Comparison of ENCODE assay signal across 19 mouse cellular contexts in genomic region chr11:67567991-67568390, GRCm38 (mm10).
"Had no signal": no experiment of that assay in that cellular context is flagged by ENCODE, and none has a peak within 500 bp of the region (broad histone marks: within the 10 kb centered on the region; RNA-seq: fewer than 3 reads in every experiment).

No protein-coding gene starts in this region.

- H3K36me3 ChIP-seq: midbrain, embryonic 12.5 days; midbrain, embryonic 15.5 days; neural tube, embryonic 12.5 days; neural tube, embryonic 15.5 days; stomach, embryonic 15.5 days had no signal

- DNase-seq: kidney, postnatal 10 days; kidney, postnatal 36 days; layer of hippocampus, adult 9-11 months; liver, postnatal 0 days; lung, embryonic 14.5 days; right cerebral cortex, postnatal 25 days; spleen, adult 18-20 months; thymus, adult 2 months; thymus, postnatal 14 days; thymus, postnatal 4 days had no signal

- H3K4me2 ChIP-seq: liver, embryonic 11.5 days; lung, embryonic 14.5 days; midbrain, embryonic 12.5 days; midbrain, embryonic 15.5 days; neural tube, embryonic 12.5 days; neural tube, embryonic 15.5 days; stomach, embryonic 15.5 days had no signal

- H3K27ac ChIP-seq: liver, embryonic 14.5 days; macrophage; midbrain, embryonic 12.5 days; midbrain, embryonic 15.5 days; neural tube, embryonic 12.5 days; neural tube, embryonic 15.5 days; stomach, embryonic 15.5 days had no signal

- H3K9ac ChIP-seq: liver, embryonic 14.5 days; liver, postnatal 0 days; lung, embryonic 14.5 days; midbrain, embryonic 12.5 days; midbrain, embryonic 15.5 days; neural tube, embryonic 12.5 days; neural tube, embryonic 15.5 days; stomach, embryonic 15.5 days had no signal

- H3K4me3 ChIP-seq: midbrain, embryonic 12.5 days; midbrain, embryonic 15.5 days; neural tube, embryonic 12.5 days; neural tube, embryonic 15.5 days; stomach, embryonic 15.5 days had no signal

- H3K4me1 ChIP-seq: stomach, embryonic 15.5 days had no signal

- ATAC-seq: liver, postnatal 0 days; lung, postnatal 0 days; midbrain, embryonic 15.5 days had no signal

- H3K9me3 ChIP-seq: midbrain, embryonic 12.5 days; midbrain, embryonic 15.5 days; neural tube, embryonic 12.5 days; neural tube, embryonic 15.5 days; stomach, embryonic 15.5 days had no signal

- H3K27me3 ChIP-seq: midbrain, embryonic 12.5 days; midbrain, embryonic 15.5 days; neural tube, embryonic 12.5 days; neural tube, embryonic 15.5 days; stomach, embryonic 15.5 days had no signal
